In the genomic region with DNA sequence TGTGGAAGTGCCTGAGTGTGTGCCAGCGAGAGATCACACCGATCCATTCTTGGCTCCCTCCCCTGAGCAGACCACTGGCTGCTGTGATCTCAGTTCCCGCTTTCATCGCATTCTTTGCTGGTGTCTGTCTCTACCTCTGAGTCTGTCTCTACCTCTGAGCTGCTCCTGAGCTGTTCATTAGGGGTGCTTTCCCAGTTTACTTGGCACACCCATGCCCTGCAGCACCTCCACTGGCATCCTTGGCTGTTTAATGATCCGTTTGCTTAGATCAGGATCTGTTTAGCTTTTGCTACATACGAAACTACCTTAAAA, we compare ENCODE assay signal across 27 mouse cellular contexts. TPM values are rescaled to one million over a fixed set of nuclear protein-coding genes. Genes with fewer than 3 reads are reported as not detected.
DNase-seq lines count a peak whose midpoint lies in the region; ATAC-seq and TF ChIP-seq lines count a peak whose summit lies in the region.
"Had no signal": no experiment of that assay in that cellular context is flagged by ENCODE, and none has a peak within 500 bp of the region (broad histone marks: within the 10 kb centered on the region; RNA-seq: fewer than 3 reads in every experiment).

No protein-coding gene starts in this region.

- DNase-seq in frontal cortex, postnatal 14 days (ENCODE audit: low spot score in 2 of 2): no peak
- DNase-seq in kidney, postnatal 0 days (ENCODE audit: low spot score): peak; percentile 39
- DNase-seq in kidney, postnatal 10 days: no peak
- no peak for DNase-seq in thymus, postnatal 36 days
- DNase-seq: adrenal gland, adult 8-10 months; adrenal gland, postnatal 25 days; B cell, adult 2 months; cerebellum, adult 11 months; cerebellum, adult 9-10 months; cerebellum, postnatal 14 days; gastrocnemius, postnatal 25 days; heart, adult 18-20 months; heart, postnatal 10 days; heart, postnatal 36 days had no signal

- no peak for TF ChIP-seq POLR2A in bone marrow macrophage, adult 2 months (IDR thresholded peaks at IDR 0.05; ENCODE audit: borderline replicate concordance, low read depth, low read length)

- peak; percentile 20; the same call in 1 of the 2 replicates for ATAC-seq in frontal cortex, adult (ENCODE audit: low TSS enrichment)
- peak; percentile 17; the same call in 1 of the 2 replicates for ATAC-seq in kidney, postnatal 0 days (replicated peaks; ENCODE audit: low FRiP score, low read depth)
- no peak for ATAC-seq in monocyte, adult 5-6 weeks (replicated peaks; ENCODE audit: insufficient number of reproducible peaks, low FRiP score, low TSS enrichment, poor library complexity, severe bottlenecking)
- ATAC-seq: forebrain, embryonic 13.5 days; forebrain, embryonic 16.5 days; hindbrain, embryonic 16.5 days had no signal

- WGBS in kidney, postnatal 0 days: 54% methylated on average over 6 of the region's 6 CpGs

- no peak for TF ChIP-seq CTCF in kidney, postnatal 0 days (IDR thresholded peaks at IDR 0.05; ENCODE audit: low read depth)
- TF ChIP-seq CTCF in bone marrow macrophage, adult 2 months (IDR thresholded peaks at IDR 0.05; ENCODE audit: low read depth, low read length): no peak

- no peak overlapping the region for H3K27ac ChIP-seq in kidney, postnatal 0 days
- H3K27ac ChIP-seq in bone marrow macrophage, adult 2 months (ENCODE audit: insufficient read depth, low read depth, low read length): peak overlapping the region; percentile 57
- H3K27ac ChIP-seq: forebrain, embryonic 10.5 days; forebrain, embryonic 13.5 days; heart, embryonic 15.5 days; hindbrain, embryonic 10.5 days; hindbrain, embryonic 13.5 days had no signal

- no peaks in the 10 kb centered on the region for H3K9me3 ChIP-seq in kidney, postnatal 0 days (replicated peaks; ENCODE audit: low read length)
- H3K9me3 ChIP-seq: forebrain, embryonic 10.5 days; forebrain, embryonic 13.5 days; G1E; heart, embryonic 12.5 days; heart, embryonic 15.5 days; hindbrain, embryonic 10.5 days; hindbrain, embryonic 13.5 days had no signal

- no peak overlapping the region for H3K4me3 ChIP-seq in kidney, postnatal 0 days (replicated peaks; ENCODE audit: low read depth, low read length)
- H3K4me3 ChIP-seq in bone marrow macrophage, adult 2 months (ENCODE audit: insufficient read depth, low read length): no peak overlapping the region
- H3K4me3 ChIP-seq: forebrain, embryonic 10.5 days; forebrain, embryonic 13.5 days; heart, embryonic 12.5 days; heart, embryonic 15.5 days; hindbrain, embryonic 10.5 days; hindbrain, embryonic 13.5 days had no signal

- no peaks in the 10 kb centered on the region for H3K27me3 ChIP-seq in kidney, postnatal 0 days (ENCODE audit: insufficient read depth, low read length)
- H3K27me3 ChIP-seq: CH12.LX; forebrain, embryonic 13.5 days; heart, embryonic 12.5 days; heart, embryonic 15.5 days; hindbrain, embryonic 13.5 days had no signal

- no peak overlapping the region for H3K4me2 ChIP-seq in kidney, postnatal 0 days (ENCODE audit: low read length)
- H3K4me2 ChIP-seq: forebrain, embryonic 13.5 days; heart, embryonic 12.5 days; heart, embryonic 15.5 days; hindbrain, embryonic 13.5 days had no signal

- H3K36me3 ChIP-seq in kidney, postnatal 0 days (ENCODE audit: insufficient read depth, low read length): peaks cover 33% of the 10 kb centered on the region

- H3K4me1 ChIP-seq in kidney, postnatal 0 days (replicated peaks; ENCODE audit: insufficient read depth, low read length): no peaks in the 10 kb centered on the region
- H3K4me1 ChIP-seq in bone marrow macrophage, adult 2 months (ENCODE audit: control insufficient read depth, insufficient read depth, low read length): peaks cover 37% of the 10 kb centered on the region
- H3K4me1 ChIP-seq: forebrain, embryonic 10.5 days; forebrain, embryonic 13.5 days; heart, embryonic 12.5 days; heart, embryonic 15.5 days; hindbrain, embryonic 10.5 days; hindbrain, embryonic 13.5 days had no signal

- no peak overlapping the region for H3K9ac ChIP-seq in kidney, postnatal 0 days (ENCODE audit: low read depth, low read length)
- H3K9ac ChIP-seq: forebrain, embryonic 13.5 days; heart, embryonic 12.5 days; heart, embryonic 15.5 days; hindbrain, embryonic 13.5 days had no signal

RNA-seq across cellular contexts. Expression of a gene that starts 10.4 kb away (rescaled TPM):
- 0.57 and 0.68 TPM in 2 replicates for polyA plus RNA-seq in kidney, postnatal 0 days (2015; fragmentation: Nextera tagmentation; extraction: Ambion mirVana)
- 0.93 and 1.2 TPM in 2 replicates for polyA plus RNA-seq in bone marrow macrophage, adult 2 months (2012; ENCODE audit: insufficient read depth, insufficient read length, missing spikeins)
- total RNA-seq in monocyte, adult 5-6 weeks (2017): 2.8 to 3.6 TPM (median 3.5 TPM) in 3 replicates
- polyA plus RNA-seq: G1E had no signal

RNA-seq across cellular contexts. Expression of a gene that starts 37.4 kb away (rescaled TPM):
- polyA plus RNA-seq in kidney, postnatal 0 days (2015; fragmentation: Nextera tagmentation; extraction: Ambion mirVana): 20.8 and 21.9 TPM in 2 replicates
- 25.9 and 28.1 TPM in 2 replicates for polyA plus RNA-seq in bone marrow macrophage, adult 2 months (2012; ENCODE audit: insufficient read depth, insufficient read length, missing spikeins)
- 81.4 to 101 TPM (median 99.5 TPM) in 3 replicates for total RNA-seq in monocyte, adult 5-6 weeks (2017)

RNA-seq across cellular contexts. Expression of a gene that starts 60.0 kb away (rescaled TPM):
- 19.3 and 19.8 TPM in 2 replicates for polyA plus RNA-seq in kidney, postnatal 0 days (2015; fragmentation: Nextera tagmentation; extraction: Ambion mirVana)
- polyA plus RNA-seq in bone marrow macrophage, adult 2 months (2012; ENCODE audit: insufficient read depth, insufficient read length, missing spikeins): 91.0 and 100 TPM in 2 replicates
- 98.9 to 146 TPM (median 146 TPM) in 3 replicates for total RNA-seq in monocyte, adult 5-6 weeks (2017)
